Mouse (Mus musculus) ES-E14 (cell line): Measurements from ENCODE around the gene Gm21970. TPM values are rescaled to one million over a fixed set of nuclear protein-coding genes. Genes with fewer than 3 reads are reported as not detected.

Source experiments
- DNase-seq: peaks from one replicate; pipeline ENCODE4 v3.0.0-alpha.2; 2013; ENCODE audit warnings: low read depth, low spot score
- H3K27ac ChIP-seq: 2 replicates; pipeline ENCODE4 v1.5.1; 2012; ENCODE audit warnings: low read depth, mild to moderate bottlenecking, low read length, moderate library complexity, mixed read lengths; ENCODE audit not compliant: poor library complexity, insufficient read depth, severe bottlenecking
- H3K36me3 ChIP-seq: 2 replicates; pipeline ENCODE4 v1.6.1; 2012; ENCODE audit warnings: mild to moderate bottlenecking, low read length, moderate library complexity, mixed read lengths; ENCODE audit not compliant: control insufficient read depth, poor library complexity, insufficient read depth, severe bottlenecking
- H3K4me1 ChIP-seq, 2 experiments: fragments of 150-350 bp in 1 of 2; sonication (generic) in 1 of 2; 2 replicates each; pipeline ENCODE4 v1.6.1; 2012; ENCODE audit warnings: low read length in 2 of 2, mild to moderate bottlenecking in 1 of 2, mixed read lengths in 1 of 2; ENCODE audit not compliant: control insufficient read depth in 2 of 2, insufficient read depth in 2 of 2, poor library complexity in 1 of 2
- H3K4me3 ChIP-seq, 2 experiments: fragments of 150-350 bp in 1 of 2; sonication (generic) in 1 of 2; 2 replicates each; pipeline ENCODE4 v1.5.1; 2012; ENCODE audit warnings: low read length in 2 of 2, low read depth in 1 of 2, mild to moderate bottlenecking in 1 of 2, mixed read lengths in 1 of 2; ENCODE audit not compliant: insufficient read depth in 1 of 2, poor library complexity in 1 of 2, severe bottlenecking in 1 of 2
- H3K9ac ChIP-seq: 2 replicates; pipeline ENCODE4 v1.6.1; 2012; ENCODE audit warnings: low read depth, mild to moderate bottlenecking, low read length, mixed read lengths; ENCODE audit not compliant: poor library complexity, insufficient read depth, severe bottlenecking
- H3K9me3 ChIP-seq: fragments of 150-350 bp; sonication (generic); 2 replicates; pipeline ENCODE4 v1.6.1; 2012; ENCODE audit warnings: low read depth, mild to moderate bottlenecking, low read length; ENCODE audit not compliant: control insufficient read depth, insufficient read depth
- CHD2 ChIP-seq: IDR thresholded peaks from 2 replicates; pipeline ENCODE4 v1.6.1; 2014; ENCODE audit warnings: mild to moderate bottlenecking, low read depth, low read length, inconsistent platforms
- HCFC1 ChIP-seq: IDR thresholded peaks from 2 replicates; pipeline ENCODE4 v1.6.1; 2012; ENCODE audit warnings: low read length, inconsistent platforms, borderline replicate concordance; ENCODE audit not compliant: insufficient read depth
- MAFK ChIP-seq: IDR thresholded peaks from 2 replicates; pipeline ENCODE4 v1.6.1; 2014; ENCODE audit warnings: mild to moderate bottlenecking, low read depth, low read length, inconsistent platforms; ENCODE audit not compliant: insufficient read depth
- ZC3H11A ChIP-seq: IDR thresholded peaks from 2 replicates; pipeline ENCODE4 v1.6.1; 2012; ENCODE audit warnings: low read depth, mild to moderate bottlenecking, inconsistent platforms, low read length, borderline replicate concordance
- ZNF384 ChIP-seq: IDR thresholded peaks from 2 replicates; pipeline ENCODE4 v1.6.1; 2012; ENCODE audit warnings: low read depth, low read length, inconsistent platforms
- in situ Hi-C, 2 experiments: fragments of 600-800 bp; cut with MboI; formaldehyde crosslinking; loops; one replicate each; pipeline ENCODE4 v1.15.1; 2025; ENCODE audit warnings: low sequenced_read_pairs in 2 of 2, inconsistent platforms in 1 of 2; ENCODE audit not compliant: unreplicated experiment in 2 of 2
- total RNA-seq: library from RNA; depleted of rRNA; stranded (reverse); fragments of 300-350 nt; gene quantifications from 2 replicates; pipeline ENCODE4 v1.2.3, GENCODE M21; 2012

Gm21970 gene
- total RNA-seq, 1 experiment: not detected

DNA sequence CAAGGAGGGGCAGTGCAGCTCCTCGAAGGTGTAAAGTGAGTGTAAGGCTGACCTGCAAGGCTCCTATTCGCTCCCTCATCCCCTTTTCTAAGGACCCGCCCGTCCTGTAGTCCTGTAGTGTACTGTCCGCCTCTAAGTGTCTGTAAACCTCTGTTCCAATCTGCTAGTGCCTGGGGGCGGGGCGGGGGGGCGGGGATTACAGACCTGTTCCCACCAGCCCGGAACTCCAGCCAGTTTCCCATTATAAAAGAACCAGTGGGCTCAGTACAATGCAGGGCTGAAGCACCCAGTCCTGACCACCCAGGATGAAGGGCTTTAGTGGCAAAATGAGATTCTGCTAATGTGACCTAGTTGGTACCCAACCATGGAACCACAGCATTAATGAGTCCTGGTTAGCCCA is 12.5 kb upstream of the Gm21970 start:
- TF ChIP-seq ZC3H11A (no peak), CHD2 (no peak), MAFK (no peak), HCFC1 (no peak), ZNF384 (no peak)
- H3K36me3 ChIP-seq: no peaks in the 10 kb centered on the region
- peaks cover 8 to 13% of the 10 kb centered on the region in 2 experiments for H3K4me1 ChIP-seq
- H3K4me3 ChIP-seq: no peak overlapping the region
- H3K27ac ChIP-seq: no peak overlapping the region
- no peaks in the 10 kb centered on the region for H3K9me3 ChIP-seq
- DNase-seq: peak; percentile 60
- H3K9ac ChIP-seq: no peak overlapping the region
- in situ Hi-C loops: no loop called here

DNA sequence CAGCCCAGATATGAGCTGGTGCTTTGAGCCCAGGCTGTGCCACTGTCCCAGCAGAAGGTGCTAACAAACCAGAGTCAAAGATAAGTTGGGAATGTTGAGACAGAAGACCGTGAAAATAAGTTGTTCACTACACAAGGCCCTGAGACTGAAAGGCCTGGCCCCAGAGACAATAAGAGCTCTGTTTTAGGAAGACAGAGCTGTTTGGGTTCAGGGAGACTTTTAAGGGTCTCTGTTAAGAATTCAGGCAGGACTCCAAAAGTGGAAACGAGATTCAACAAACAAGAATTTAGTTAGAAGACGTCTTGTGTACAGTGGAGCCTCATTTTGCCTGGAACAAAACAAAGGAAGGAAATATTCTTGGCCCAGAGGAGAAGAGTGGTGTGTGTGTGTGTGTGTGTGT is 12.1 kb upstream of the Gm21970 start:
- no peak overlapping the region for H3K4me3 ChIP-seq
- in situ Hi-C loops: no loop called here
- DNase-seq: no peak

DNA sequence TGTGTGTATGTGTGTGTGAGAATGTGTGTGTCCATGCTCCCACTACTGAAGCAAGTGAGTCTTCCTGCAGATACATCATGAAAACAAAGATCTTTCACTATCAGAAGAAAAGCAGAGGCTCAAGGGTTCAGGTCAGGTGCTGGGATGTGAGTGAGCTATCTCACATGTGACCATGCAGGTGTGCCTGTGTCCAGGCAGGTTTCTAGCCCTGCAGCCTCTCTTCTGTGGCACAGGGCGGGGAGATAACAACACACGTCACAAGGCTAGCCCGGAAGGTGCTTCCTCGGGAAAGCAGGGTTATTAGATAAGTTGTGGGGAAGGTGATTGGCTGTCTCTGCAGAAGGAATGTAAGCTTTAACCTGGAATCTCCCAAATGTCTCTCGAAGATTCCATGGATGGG is 11.4 kb upstream of the Gm21970 start:
- Histone ChIP-seq H3K27ac (no peak overlapping the region), H3K4me3 (no peak overlapping the region), H3K9ac (no peak overlapping the region), H3K36me3 (no peaks in the 10 kb centered on the region), H3K9me3 (no peaks in the 10 kb centered on the region), H3K4me1 (peaks cover 8 to 13% of the 10 kb centered on the region in 2 experiments)
- TF ChIP-seq CHD2 (no peak), ZNF384 (no peak), ZC3H11A (no peak), HCFC1 (no peak), MAFK (no peak)
- in situ Hi-C loops: no loop called here
- DNase-seq: no peak

More for the DNA sequence above, 12.1 kb upstream of the Gm21970 start:
- Histone ChIP-seq H3K27ac (no peak overlapping the region), H3K9ac (no peak overlapping the region), H3K36me3 (no peaks in the 10 kb centered on the region), H3K4me1 (peaks cover 8 to 13% of the 10 kb centered on the region in 2 experiments), H3K9me3 (no peaks in the 10 kb centered on the region)
- no peak for TF ChIP-seq HCFC1
- TF ChIP-seq ZC3H11A: no peak
- TF ChIP-seq ZNF384: no peak
- TF ChIP-seq CHD2: no peak
- TF ChIP-seq MAFK: no peak

DNA sequence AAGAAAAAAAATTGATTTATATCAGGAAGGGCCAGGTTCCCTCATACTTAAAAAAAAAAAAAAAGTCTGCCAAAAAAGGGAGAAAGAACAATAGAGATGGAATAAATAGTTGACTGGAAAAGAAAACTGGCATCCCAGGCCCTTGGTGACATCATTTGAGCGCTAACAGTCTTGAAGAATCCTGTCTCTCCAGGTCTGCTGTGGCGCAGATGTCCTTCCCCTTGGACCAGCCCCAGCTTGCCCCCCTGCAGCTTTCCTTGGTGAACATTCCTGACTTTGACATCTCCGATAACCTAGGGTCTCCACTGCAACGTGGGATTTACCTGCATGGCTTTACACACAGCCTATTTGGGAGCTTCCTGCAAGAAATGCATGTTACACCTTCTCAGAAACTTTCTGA is 9.9 kb upstream of the Gm21970 start:
- no peak for DNase-seq
- Histone ChIP-seq H3K9me3 (no peaks in the 10 kb centered on the region), H3K4me3 (no peak overlapping the region), H3K9ac (no peak overlapping the region), H3K27ac (no peak overlapping the region), H3K36me3 (no peaks in the 10 kb centered on the region), H3K4me1 (peaks cover 8 to 13% of the 10 kb centered on the region in 2 experiments)
- in situ Hi-C loops: no loop called here
- TF ChIP-seq ZNF384: no peak
- no peak for TF ChIP-seq CHD2
- no peak for TF ChIP-seq HCFC1
- no peak for TF ChIP-seq ZC3H11A
- no peak for TF ChIP-seq MAFK

- Histone ChIP-seq H3K27ac (no peak overlapping the region), H3K9ac (no peak overlapping the region), H3K9me3 (no peaks in the 10 kb centered on the region), H3K4me1 (peaks cover 8 to 13% of the 10 kb centered on the region in 2 experiments), H3K4me3 (no peak overlapping the region), H3K36me3 (no peaks in the 10 kb centered on the region)
- in situ Hi-C loops: no loop called here
- no peak for TF ChIP-seq ZC3H11A
- no peak for TF ChIP-seq HCFC1
- DNase-seq: no peak
These were observed 9.2 kb upstream of the Gm21970 start for GRCm38 (mm10) chr16:91382261-91382790.
